Mouse (Mus musculus) hindbrain, postnatal 0 days (tissue): ENCODE measurements around the gene Gm5460. TPM values are rescaled to one million over a fixed set of nuclear protein-coding genes. Genes with fewer than 3 reads are reported as not detected.

ENCODE experiments used
- ATAC-seq: fragments of 200-750 bp; cut with Nextera tagmentation; 2 replicates; pipeline ENCODE4 v1.8.0; 2017; ENCODE audit warnings: mild to moderate bottlenecking, moderate TSS enrichment, moderate library complexity
- DNase-seq: peaks from one replicate; pipeline ENCODE4 v3.0.0-alpha.2; 2015; ENCODE audit warnings: low spot score
- H3K27ac ChIP-seq: fragments of 300-500 bp; sonication (generic); 2 replicates; pipeline ENCODE4 v1.5.1; 2014; ENCODE audit warnings: mild to moderate bottlenecking
- H3K27me3 ChIP-seq: fragments of 300-500 bp; sonication (generic); 2 replicates; pipeline ENCODE4 v1.6.1; 2014; ENCODE audit warnings: low read length, mixed read lengths; ENCODE audit not compliant: insufficient read depth
- H3K36me3 ChIP-seq: fragments of 300-500 bp; sonication (generic); 2 replicates; pipeline ENCODE4 v1.6.1; 2014; ENCODE audit warnings: low read length, mixed read lengths; ENCODE audit not compliant: insufficient read depth
- H3K4me1 ChIP-seq: fragments of 300-500 bp; sonication (generic); 2 replicates; pipeline ENCODE4 v1.6.1; 2014; ENCODE audit warnings: antibody characterized with exemption, low read length, mixed read lengths; ENCODE audit not compliant: insufficient read depth
- H3K4me2 ChIP-seq: fragments of 300-500 bp; sonication (generic); 2 replicates; pipeline ENCODE4 v1.6.1; 2014; ENCODE audit warnings: low read depth, mild to moderate bottlenecking, low read length, moderate library complexity, mixed read lengths
- H3K4me3 ChIP-seq: fragments of 300-500 bp; sonication (generic); 2 replicates; pipeline ENCODE4 v1.5.1; 2014; ENCODE audit warnings: low read length
- H3K9ac ChIP-seq: fragments of 300-500 bp; sonication (generic); replicated peaks from 2 replicates; pipeline ENCODE4 v1.6.1; 2014; ENCODE audit warnings: mild to moderate bottlenecking, low read length, moderate library complexity, mixed read lengths
- H3K9me3 ChIP-seq: fragments of 300-500 bp; sonication (generic); 2 replicates; pipeline ENCODE4 v1.6.1; 2016; ENCODE audit warnings: low read length, mixed read lengths
- CTCF ChIP-seq: IDR thresholded peaks from 2 replicates; pipeline ENCODE4 v1.5.1; 2016; ENCODE audit warnings: antibody characterized with exemption, control low read depth, low read depth
- WGBS: fragments of 180-500 bp; shearing (Covaris S2); extraction: QIAGEN DNeasy Blood & Tissue Kit; methylation state at CpG from one replicate; pipeline ENCODE4 v1.1.7; 2014; 5-methylcytosine and 5-hydroxymethylcytosine counted together
- polyA plus RNA-seq: library from polyadenylated mRNA; unstranded; fragments of >200 nt; fragmentation: Nextera tagmentation; extraction: Ambion mirVana; gene quantifications from 2 replicates; pipeline ENCODE4 v1.2.1, GENCODE M21; 2015
- total RNA-seq: library from RNA; depleted of rRNA; stranded (reverse); fragments of >200 nt; gene quantifications from 2 replicates; pipeline ENCODE4 v1.2.3, GENCODE M21; 2014

The Gm5460 gene
- total and polyA plus RNA-seq, 2 experiments from 2014 or later = not detected

DNA sequence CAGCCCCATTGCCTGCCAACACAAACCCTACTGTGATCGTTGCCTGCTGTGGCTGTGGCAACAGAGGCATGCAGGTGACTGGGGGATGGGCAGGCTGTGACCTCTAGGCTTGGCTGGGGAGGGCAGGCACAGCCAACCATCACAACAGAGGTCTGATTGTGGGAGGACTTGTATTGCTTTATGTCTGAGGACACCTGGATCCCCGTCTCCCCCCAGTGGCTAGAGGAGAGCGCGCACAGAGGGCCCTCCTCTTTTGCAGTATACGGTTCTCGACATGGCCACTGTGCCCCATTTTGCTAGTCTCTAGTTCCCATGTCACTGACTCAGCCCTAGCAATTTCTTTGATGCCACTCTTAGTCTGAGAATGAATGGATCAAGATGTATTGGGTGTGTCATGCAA, 55.1 kb downstream of the Gm5460 start:
- DNase-seq (peak; percentile 11), ATAC-seq (no peak)
- no peaks in the 10 kb centered on the region for H3K36me3 ChIP-seq
- no peak overlapping the region for H3K27ac ChIP-seq
- H3K27me3 ChIP-seq = no peaks in the 10 kb centered on the region
- no peak overlapping the region for H3K4me2 ChIP-seq
- no peaks in the 10 kb centered on the region for H3K9me3 ChIP-seq
- peak; percentile 22; the same call in 1 of the 2 replicates for TF ChIP-seq CTCF
- H3K4me1 ChIP-seq = no peaks in the 10 kb centered on the region
- H3K9ac ChIP-seq = no peak overlapping the region
- WGBS = 77% methylated on average over 6 of the region's 6 CpGs
- H3K4me3 ChIP-seq = no peak overlapping the region

DNA sequence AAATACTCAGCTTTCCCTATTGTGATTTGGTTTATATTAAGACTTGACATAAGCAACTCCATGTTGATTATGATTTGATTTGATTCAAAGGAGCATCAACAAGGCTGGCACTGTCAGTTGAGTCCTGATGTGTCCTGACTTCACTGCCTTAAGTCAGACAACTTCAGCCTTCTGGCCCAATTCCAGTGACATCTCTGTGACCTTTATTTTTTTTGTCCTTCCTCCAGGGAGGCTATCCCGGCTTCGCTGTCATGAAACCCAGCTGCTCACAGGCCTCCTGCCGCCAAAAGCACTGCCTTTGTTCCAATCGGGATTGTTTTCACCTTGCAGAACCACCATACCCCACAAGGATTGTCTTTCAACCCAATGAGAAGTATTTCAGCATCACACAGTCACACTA, 58.8 kb downstream of the Gm5460 start:
- Histone ChIP-seq H3K4me1 (no peaks in the 10 kb centered on the region), H3K4me3 (no peak overlapping the region), H3K4me2 (no peak overlapping the region), H3K27ac (no peak overlapping the region), H3K9me3 (no peaks in the 10 kb centered on the region), H3K9ac (no peak overlapping the region), H3K36me3 (no peaks in the 10 kb centered on the region), H3K27me3 (no peaks in the 10 kb centered on the region)
- ATAC-seq (no peak), DNase-seq (no peak)
- WGBS = 21% methylated on average over 4 of the region's 4 CpGs
- TF ChIP-seq CTCF = no peak

DNA sequence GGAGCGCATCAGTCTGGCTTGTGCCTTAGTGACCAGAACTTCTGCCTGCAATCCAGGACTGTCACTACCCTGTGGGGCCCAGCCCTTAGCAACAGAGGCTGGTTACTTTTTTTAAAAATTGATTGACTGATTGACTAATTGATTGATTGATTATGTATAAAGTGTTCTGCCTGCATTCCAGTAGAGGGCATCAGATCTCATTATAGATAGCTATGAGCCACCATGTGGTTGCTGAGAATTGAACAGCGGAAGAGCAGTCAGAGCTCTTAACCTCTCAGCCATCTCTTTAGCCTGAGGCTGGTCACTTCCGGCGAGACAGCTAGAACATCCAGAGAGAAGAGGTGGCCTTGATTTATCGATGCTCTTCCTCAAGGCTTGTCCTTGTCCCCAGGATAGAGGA, 60.7 kb downstream of the Gm5460 start:
- DNase-seq = peak; percentile 28

DNA sequence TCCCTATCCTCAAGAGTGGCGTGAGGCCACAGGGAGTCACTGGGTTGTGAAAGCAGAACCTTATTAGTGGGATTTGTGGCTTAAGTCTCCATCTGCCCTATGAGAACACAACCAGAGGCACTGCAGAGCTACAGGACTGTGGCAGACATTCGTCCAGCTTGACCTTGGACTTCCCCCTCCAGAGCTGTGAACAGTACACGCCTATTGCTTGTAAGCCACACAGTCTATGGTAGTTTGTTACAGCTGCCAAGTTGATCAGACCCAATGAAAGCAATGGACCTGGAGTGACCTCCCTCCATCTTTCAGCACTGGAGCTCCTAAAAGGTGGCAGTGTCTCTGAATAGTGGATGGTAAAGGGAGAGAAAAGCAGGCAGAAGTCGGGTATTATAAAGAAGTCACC, 61.7 kb downstream of the Gm5460 start:
- Histone ChIP-seq H3K4me1 (no peaks in the 10 kb centered on the region), H3K4me3 (no peak overlapping the region), H3K36me3 (no peaks in the 10 kb centered on the region), H3K4me2 (no peak overlapping the region), H3K27ac (no peak overlapping the region), H3K9me3 (no peaks in the 10 kb centered on the region), H3K9ac (no peak overlapping the region), H3K27me3 (no peaks in the 10 kb centered on the region)
- TF ChIP-seq CTCF = no peak
- DNase-seq = no peak
- ATAC-seq = no peak
- whole genome bisulfite sequencing = 73% methylated on average over 4 of the region's 4 CpGs

More for the DNA sequence above, 60.7 kb downstream of the Gm5460 start:
- no peaks in the 10 kb centered on the region for H3K4me1 ChIP-seq
- no peak overlapping the region for H3K27ac ChIP-seq
- TF ChIP-seq CTCF = peak; percentile 52
- 61% methylated on average over 5 of the region's 5 CpGs for WGBS
- no peaks in the 10 kb centered on the region for H3K36me3 ChIP-seq
- H3K4me2 ChIP-seq = no peak overlapping the region
- no peak for ATAC-seq
- H3K27me3 ChIP-seq = no peaks in the 10 kb centered on the region
- H3K4me3 ChIP-seq = no peak overlapping the region
- H3K9me3 ChIP-seq = no peaks in the 10 kb centered on the region
- no peak overlapping the region for H3K9ac ChIP-seq

DNA sequence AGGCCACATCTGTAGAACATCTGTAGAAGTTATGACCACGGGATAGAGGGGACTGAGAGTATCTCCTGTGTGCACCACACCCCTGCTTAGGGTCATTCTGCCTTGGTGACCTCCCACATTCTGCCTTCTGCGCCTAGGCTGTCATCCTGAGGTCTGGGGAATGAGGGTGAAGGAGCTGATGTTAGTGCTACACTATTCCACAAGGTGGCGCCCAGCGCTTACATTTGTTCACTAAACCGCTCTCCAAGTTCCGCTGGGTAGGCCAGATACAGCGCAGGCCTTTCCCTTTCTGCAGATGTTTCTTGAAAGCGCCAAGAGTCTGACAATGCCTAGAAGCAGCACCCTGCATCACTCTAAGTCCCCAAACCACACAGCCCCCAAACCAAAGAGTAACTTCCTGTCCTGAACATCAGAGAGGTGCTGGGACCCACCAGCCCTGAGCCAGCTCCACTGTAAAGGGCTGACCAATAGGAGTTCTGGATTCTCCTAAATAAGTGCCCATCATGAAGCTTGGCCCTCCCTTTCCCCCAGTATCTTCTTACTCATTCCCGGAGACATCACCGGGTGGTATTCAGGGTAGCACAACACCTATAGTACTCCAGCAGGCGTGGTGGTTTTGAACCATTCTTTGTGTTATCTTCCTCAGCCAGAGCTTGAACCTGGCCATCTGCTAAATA, 63.9 kb downstream of the Gm5460 start:
- no peak overlapping the region for H3K4me2 ChIP-seq
- H3K36me3 ChIP-seq = no peaks in the 10 kb centered on the region
- H3K27me3 ChIP-seq = no peaks in the 10 kb centered on the region
- peak; percentile 96 for TF ChIP-seq CTCF
- no peaks in the 10 kb centered on the region for H3K9me3 ChIP-seq
- WGBS = 13% methylated on average over 11 of the region's 11 CpGs
- ATAC-seq (peak; percentile 80), DNase-seq (peak; percentile 94)
- H3K4me3 ChIP-seq = no peak overlapping the region
- H3K9ac ChIP-seq = no peak overlapping the region
- H3K27ac ChIP-seq = no peak overlapping the region
- H3K4me1 ChIP-seq = no peaks in the 10 kb centered on the region

DNA sequence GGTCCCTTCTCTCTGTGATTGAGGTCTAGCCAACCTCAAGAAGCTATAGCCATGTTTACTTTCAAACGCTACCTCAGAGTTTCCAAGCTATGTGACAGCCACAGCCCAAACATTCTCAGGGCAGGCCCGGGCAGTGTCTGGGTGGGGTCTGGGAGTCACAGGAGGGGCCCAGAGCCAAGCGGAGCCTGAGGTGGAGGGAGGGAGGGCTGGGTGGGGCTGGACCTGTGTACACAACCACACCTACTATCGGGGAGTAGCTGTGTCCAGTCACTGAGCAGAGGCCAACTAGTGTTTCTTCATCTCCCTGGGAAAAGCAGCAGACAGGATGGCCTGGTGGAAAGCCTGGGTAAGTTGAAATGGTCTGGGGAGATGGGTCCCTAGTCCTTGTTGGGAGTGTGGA, 69.2 kb downstream of the Gm5460 start, which contains the start of gene Anxa8:
TSS of gene Anxa8 (plus strand) at position 251 of the 400 bp plus-strand sequence.
- H3K4me1 ChIP-seq = no peaks in the 10 kb centered on the region
- 60% methylated on average over 4 of the region's 4 CpGs for WGBS
- TF ChIP-seq CTCF = no peak
- no peak within 1 kb of the TSS for H3K4me3 ChIP-seq
- H3K36me3 ChIP-seq = no peaks in the 10 kb centered on the region
- H3K4me2 ChIP-seq = no peak within 1 kb of the TSS
- DNase-seq (no peak), ATAC-seq (no peak)
- H3K27me3 ChIP-seq = no peaks in the 10 kb centered on the region
- H3K27ac ChIP-seq = no peak within 1 kb of the TSS
- H3K9me3 ChIP-seq = no peaks in the 10 kb centered on the region
- no peak within 1 kb of the TSS for H3K9ac ChIP-seq

DNA sequence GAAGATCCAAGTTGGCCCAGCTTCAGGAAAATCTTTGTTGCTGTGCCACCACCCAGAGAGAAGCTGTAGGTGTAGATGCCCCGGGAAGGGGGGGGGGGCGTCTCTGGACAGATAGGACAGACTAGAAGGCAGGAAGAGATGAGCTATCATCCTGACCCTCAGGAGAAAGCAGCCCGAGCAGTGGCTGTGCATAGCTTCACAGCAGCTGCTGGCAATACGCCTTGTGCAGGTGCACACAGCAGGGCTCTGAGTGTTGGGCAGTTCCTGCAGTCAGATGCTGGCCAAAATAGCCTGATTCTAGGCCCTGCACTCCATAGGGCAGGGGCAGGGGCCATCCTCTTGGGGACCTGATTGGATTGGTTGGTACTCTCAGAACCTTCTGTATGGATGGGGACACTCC, 70.2 kb downstream of the Gm5460 start:
- DNase-seq (peak; percentile 10), ATAC-seq (no peak)
- no peak overlapping the region for H3K4me3 ChIP-seq
- TF ChIP-seq CTCF = no peak
- no peaks in the 10 kb centered on the region for H3K4me1 ChIP-seq
- WGBS = 71% methylated on average over 4 of the region's 4 CpGs
- no peak overlapping the region for H3K4me2 ChIP-seq
- H3K27me3 ChIP-seq = no peaks in the 10 kb centered on the region
- no peaks in the 10 kb centered on the region for H3K36me3 ChIP-seq
- no peak overlapping the region for H3K27ac ChIP-seq
- no peaks in the 10 kb centered on the region for H3K9me3 ChIP-seq
- no peak overlapping the region for H3K9ac ChIP-seq
